ENCODE assay signal across 16 mouse cellular contexts in the genomic region with DNA sequence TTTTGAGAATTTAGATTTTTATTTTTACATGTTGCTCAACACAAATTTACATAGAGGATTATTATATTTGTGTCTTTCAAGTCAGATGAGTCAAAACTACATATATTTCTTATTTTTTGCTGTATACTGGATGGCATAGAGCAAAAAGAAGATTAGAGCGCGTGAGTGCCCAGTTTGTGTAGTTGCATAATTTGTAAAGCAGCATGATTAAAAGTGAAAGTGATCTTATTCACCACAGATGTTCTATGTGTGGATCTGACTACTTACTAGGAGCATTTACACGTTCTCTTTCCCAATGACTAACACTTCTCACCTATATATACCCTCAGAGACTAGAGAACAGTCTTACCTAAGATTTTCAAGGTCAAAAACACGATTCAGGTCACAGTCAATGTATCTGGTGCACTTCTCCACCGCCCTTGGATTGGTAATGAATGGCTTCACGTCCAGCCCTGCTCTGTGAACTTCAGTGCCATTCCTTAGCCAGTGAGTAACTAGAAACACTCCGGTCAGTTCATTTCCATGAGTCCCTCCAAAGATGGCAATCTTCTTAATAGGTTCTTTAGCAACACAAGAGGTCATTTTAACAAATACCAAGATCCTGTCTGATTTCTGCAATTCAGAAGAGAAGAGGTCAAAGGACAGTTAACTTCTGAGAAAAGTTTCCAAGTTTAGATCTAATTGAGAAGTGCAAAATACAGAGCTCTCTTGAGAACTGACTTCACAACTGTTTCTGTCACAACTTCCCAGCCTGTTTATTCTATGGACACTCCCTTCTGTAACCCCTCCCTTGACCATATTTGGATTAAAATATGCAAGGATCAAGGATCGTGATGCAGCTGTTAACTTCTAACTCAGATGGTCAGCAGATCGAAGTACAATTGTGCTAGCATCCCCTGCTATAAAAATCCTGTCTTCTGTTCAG. TPM values are rescaled to one million over a fixed set of nuclear protein-coding genes. Genes with fewer than 3 reads are reported as not detected.
DNase-seq lines count a peak whose midpoint lies in the region; ATAC-seq and TF ChIP-seq lines count a peak whose summit lies in the region.
"Had no signal": no experiment of that assay in that cellular context is flagged by ENCODE, and none has a peak within 500 bp of the region (broad histone marks: within the 10 kb centered on the region; RNA-seq: fewer than 3 reads in every experiment).

No protein-coding gene starts in this region.

- no peaks in the 10 kb centered on the region for H3K9me3 ChIP-seq in lung, postnatal 0 days (ENCODE audit: low read length)
- no peaks in the 10 kb centered on the region for H3K9me3 ChIP-seq in forebrain, embryonic 15.5 days

- no peaks in the 10 kb centered on the region for H3K4me1 ChIP-seq in lung, postnatal 0 days (ENCODE audit: insufficient read depth, low read depth, low read length)
- no peaks in the 10 kb centered on the region for H3K4me1 ChIP-seq in forebrain, embryonic 15.5 days

- peak overlapping the region; percentile 28; the same call in 1 of the 2 replicates for H3K27ac ChIP-seq in lung, postnatal 0 days (ENCODE audit: low read length)
- no peak overlapping the region for H3K27ac ChIP-seq in forebrain, embryonic 15.5 days (replicated peaks)

- peak; percentile 10 to 12 for DNase-seq in heart, adult 18-20 months
- no peak for DNase-seq in heart, postnatal 10 days
- DNase-seq in lung, postnatal 0 days (ENCODE audit: low spot score): peak; percentile 78
- DNase-seq in lung, postnatal 14 days: no peak
- DNase-seq in kidney, postnatal 14 days: peak; percentile 56
- DNase-seq in gastrocnemius, postnatal 25 days: no peak
- DNase-seq: embryo, embryonic 11 days; gastrocnemius, postnatal 10 days; midbrain, embryonic 14.5 days had no signal

- no peaks in the 10 kb centered on the region for H3K36me3 ChIP-seq in lung, postnatal 0 days (ENCODE audit: insufficient read depth, low read length)
- no peaks in the 10 kb centered on the region for H3K36me3 ChIP-seq in forebrain, embryonic 15.5 days

- H3K9ac ChIP-seq in lung, postnatal 0 days (replicated peaks; ENCODE audit: low read depth): no peak overlapping the region
- H3K9ac ChIP-seq in forebrain, embryonic 15.5 days (replicated peaks): no peak overlapping the region

- peak; percentile 75 for ATAC-seq in lung, postnatal 0 days
- ATAC-seq in forebrain, embryonic 15.5 days (replicated peaks): no peak
- no peak for ATAC-seq in frontal cortex, adult (ENCODE audit: low TSS enrichment)

- no peaks in the 10 kb centered on the region for H3K27me3 ChIP-seq in lung, postnatal 0 days (replicated peaks; ENCODE audit: insufficient read depth, low read length)
- H3K27me3 ChIP-seq in forebrain, embryonic 15.5 days: no peaks in the 10 kb centered on the region

- intact Hi-C loops in heart, postnatal 10 days (cut with DNase I): no loop called here

- TF ChIP-seq EP300 in lung, postnatal 0 days (IDR thresholded peaks at IDR 0.05): no peak

- no peak for TF ChIP-seq CTCF in lung, postnatal 0 days (IDR thresholded peaks at IDR 0.05)

- no peak overlapping the region for H3K4me3 ChIP-seq in lung, postnatal 0 days (ENCODE audit: low read depth, low read length)
- H3K4me3 ChIP-seq in forebrain, embryonic 15.5 days: no peak overlapping the region

- WGBS in lung, postnatal 0 days: 56% methylated on average over 9 of the region's 9 CpGs
- WGBS in forebrain, embryonic 15.5 days: 74% methylated on average over 9 of the region's 9 CpGs

- no peak overlapping the region; the same call in 1 of the 2 replicates for H3K4me2 ChIP-seq in lung, postnatal 0 days (replicated peaks; ENCODE audit: low read depth, low read length)
- H3K4me2 ChIP-seq in forebrain, embryonic 15.5 days (replicated peaks): no peak overlapping the region

RNA-seq across cellular contexts. Expression of a gene that starts 5.2 kb away (rescaled TPM):
- 1 to 10 TPM; 1.4 to 3.1 TPM for total RNA-seq in heart, adult 18-20 months (2021)
- 1 to 10 TPM in 1 of 2 experiments, under 1 TPM in 1; 0.72 to 3.3 TPM for total RNA-seq in heart, postnatal 10 days (2021)
- 5.3 and 9.0 TPM in 2 replicates for polyA plus RNA-seq in lung, postnatal 0 days (2015; fragmentation: Nextera tagmentation; extraction: Ambion mirVana)
- 0.54 and 0.57 TPM in 2 replicates for polyA plus RNA-seq in forebrain, embryonic 15.5 days (2015; fragmentation: Nextera tagmentation; extraction: Ambion mirVana)
- total RNA-seq in gastrocnemius, postnatal 25 days (2021): 1 to 10 TPM; 1.8 to 4.8 TPM

RNA-seq across cellular contexts. Expression of a gene that starts 5.4 kb away (rescaled TPM):
- total RNA-seq in heart, adult 18-20 months (2021): not detected
- total RNA-seq in heart, postnatal 10 days (2021): not detected
- polyA plus RNA-seq in lung, postnatal 0 days (2015; fragmentation: Nextera tagmentation; extraction: Ambion mirVana): not detected in 2 replicates
- polyA plus RNA-seq in forebrain, embryonic 15.5 days (2015; fragmentation: Nextera tagmentation; extraction: Ambion mirVana): not detected in 2 replicates
- total RNA-seq in gastrocnemius, postnatal 25 days (2021): not detected
- total RNA-seq: gastrocnemius, postnatal 10 days; hematopoietic stem cell, adult 5-6 weeks; layer of hippocampus, adult 8-10 months; neutrophil, adult 5-6 weeks had no signal
- polyA plus RNA-seq: limb, embryonic 14.5 days; midbrain, embryonic 14.5 days; urinary bladder, adult 2 months had no signal

RNA-seq across cellular contexts. Expression of a gene that starts 5.4 kb away (rescaled TPM):
- total RNA-seq in heart, adult 18-20 months (2021): not detected
- total RNA-seq in heart, postnatal 10 days (2021): not detected
- not detected in 2 replicates for polyA plus RNA-seq in lung, postnatal 0 days (2015; fragmentation: Nextera tagmentation; extraction: Ambion mirVana)
- not detected in 2 replicates for polyA plus RNA-seq in forebrain, embryonic 15.5 days (2015; fragmentation: Nextera tagmentation; extraction: Ambion mirVana)
- total RNA-seq in gastrocnemius, postnatal 25 days (2021): not detected
- total RNA-seq: gastrocnemius, postnatal 10 days; hematopoietic stem cell, adult 5-6 weeks; neutrophil, adult 5-6 weeks had no signal
- polyA plus RNA-seq: limb, embryonic 14.5 days; midbrain, embryonic 14.5 days had no signal

RNA-seq across cellular contexts. Expression of a gene that starts 26.4 kb away (rescaled TPM):
- total RNA-seq in heart, adult 18-20 months (2021): not detected
- total RNA-seq in heart, postnatal 10 days (2021): not detected
- polyA plus RNA-seq in lung, postnatal 0 days (2015; fragmentation: Nextera tagmentation; extraction: Ambion mirVana): not detected in 2 replicates
- not detected in 2 replicates for polyA plus RNA-seq in forebrain, embryonic 15.5 days (2015; fragmentation: Nextera tagmentation; extraction: Ambion mirVana)
- total RNA-seq in gastrocnemius, postnatal 25 days (2021): not detected
- total RNA-seq: gastrocnemius, postnatal 10 days; hematopoietic stem cell, adult 5-6 weeks; layer of hippocampus, adult 8-10 months; neutrophil, adult 5-6 weeks had no signal
- polyA plus RNA-seq: limb, embryonic 14.5 days; midbrain, embryonic 14.5 days had no signal

RNA-seq across cellular contexts. Expression of a gene that starts 46.9 kb away (rescaled TPM):
- total RNA-seq in heart, adult 18-20 months (2021): not detected
- not detected for total RNA-seq in heart, postnatal 10 days (2021)
- polyA plus RNA-seq in lung, postnatal 0 days (2015; fragmentation: Nextera tagmentation; extraction: Ambion mirVana): not detected in 2 replicates
- polyA plus RNA-seq in forebrain, embryonic 15.5 days (2015; fragmentation: Nextera tagmentation; extraction: Ambion mirVana): not detected in 2 replicates
- not detected for total RNA-seq in gastrocnemius, postnatal 25 days (2021)
- total RNA-seq: gastrocnemius, postnatal 10 days; hematopoietic stem cell, adult 5-6 weeks; layer of hippocampus, adult 8-10 months; neutrophil, adult 5-6 weeks had no signal
- polyA plus RNA-seq: limb, embryonic 14.5 days; midbrain, embryonic 14.5 days; urinary bladder, adult 2 months had no signal

Comparison
In these comparisons a context has a peak if more than half of its experiments do, and no peak if none do; other contexts are left out.
1. DNase-seq: peak in heart, adult 18-20 months (2 of 2), lung, postnatal 0 days (single experiment) and kidney, postnatal 14 days (single experiment); none in heart, postnatal 10 days (0 of 2), lung, postnatal 14 days (single experiment) and gastrocnemius, postnatal 25 days (single experiment).